Mouse (Mus musculus) intestine, postnatal 0 days (tissue): ENCODE results near the gene Usp48. TPM values are rescaled to one million over a fixed set of nuclear protein-coding genes. Genes with fewer than 3 reads are reported as not detected.

Source experiments
- ATAC-seq: fragments of 200-750 bp; cut with Nextera tagmentation; 2 replicates; pipeline ENCODE4 v1.8.0; 2017; ENCODE audit warnings: mild to moderate bottlenecking, moderate TSS enrichment, moderate library complexity
- H3K27ac ChIP-seq: fragments of 300-500 bp; sonication (generic); 2 replicates; pipeline ENCODE4 v1.5.1; 2014; ENCODE audit warnings: mild to moderate bottlenecking, low read depth, low read length, moderate library complexity
- H3K27me3 ChIP-seq: fragments of 300-500 bp; sonication (generic); replicated peaks from 2 replicates; pipeline ENCODE4 v1.6.1; 2014; ENCODE audit warnings: low read length, mixed read lengths; ENCODE audit not compliant: control insufficient read depth, insufficient read depth
- H3K36me3 ChIP-seq: fragments of 300-500 bp; sonication (generic); 2 replicates; pipeline ENCODE4 v1.6.1; 2014; ENCODE audit warnings: mild to moderate bottlenecking, moderate library complexity; ENCODE audit not compliant: control insufficient read depth, insufficient read depth
- H3K4me1 ChIP-seq: fragments of 300-500 bp; sonication (generic); replicated peaks from 2 replicates; pipeline ENCODE4 v1.6.1; 2014; ENCODE audit warnings: antibody characterized with exemption, low read length, mixed read lengths; ENCODE audit not compliant: control insufficient read depth, insufficient read depth
- H3K4me2 ChIP-seq: fragments of 300-500 bp; sonication (generic); replicated peaks from 2 replicates; pipeline ENCODE4 v1.6.1; 2014; ENCODE audit warnings: low read depth, mild to moderate bottlenecking, moderate library complexity
- H3K4me3 ChIP-seq: fragments of 300-500 bp; sonication (generic); 2 replicates; pipeline ENCODE4 v1.5.1; 2014; ENCODE audit warnings: low read depth, low read length
- H3K9ac ChIP-seq: fragments of 300-500 bp; sonication (generic); 2 replicates; pipeline ENCODE4 v1.6.1; 2014; ENCODE audit warnings: mild to moderate bottlenecking, low read depth, low read length
- H3K9me3 ChIP-seq: fragments of 300-500 bp; sonication (generic); 2 replicates; pipeline ENCODE4 v1.6.1; 2016; ENCODE audit warnings: mixed run types; ENCODE audit not compliant: control insufficient read depth
- CTCF ChIP-seq: sonication (generic); IDR thresholded peaks from 2 replicates; pipeline ENCODE4 v1.5.1; 2016; ENCODE audit warnings: low read depth, mild to moderate bottlenecking, control low read depth, antibody characterized with exemption, moderate library complexity
- WGBS: fragments of 180-500 bp; shearing (Covaris S2); extraction: QIAGEN DNeasy Blood & Tissue Kit; methylation state at CpG from one replicate; pipeline ENCODE4 v1.1.7; 2014; 5-methylcytosine and 5-hydroxymethylcytosine counted together
- polyA plus RNA-seq: library from polyadenylated mRNA; unstranded; fragments of >200 nt; fragmentation: Nextera tagmentation; extraction: Ambion mirVana; gene quantifications from 2 replicates; pipeline ENCODE4 v1.2.1, GENCODE M21; 2015

Usp48 gene
- polyA plus RNA-seq, 1 experiment from 2014 or later: 33.3 TPM

- Histone ChIP-seq H3K27me3 (peaks cover 21% of the 10 kb centered on the region; the same call in 1 of the 2 replicates), H3K4me1 (no peaks in the 10 kb centered on the region), H3K4me2 (no peak overlapping the region), H3K9ac (no peak overlapping the region), H3K27ac (no peak overlapping the region), H3K36me3 (no peaks in the 10 kb centered on the region), H3K9me3 (no peaks in the 10 kb centered on the region), H3K4me3 (no peak overlapping the region)
- WGBS: 76% methylated on average over 4 of the region's 4 CpGs
- ATAC-seq: no peak
- TF ChIP-seq CTCF: no peak
Measured at GRCm38 (mm10) chr4:137663491-137663890, 69.9 kb downstream of the Usp48 start.

DNA sequence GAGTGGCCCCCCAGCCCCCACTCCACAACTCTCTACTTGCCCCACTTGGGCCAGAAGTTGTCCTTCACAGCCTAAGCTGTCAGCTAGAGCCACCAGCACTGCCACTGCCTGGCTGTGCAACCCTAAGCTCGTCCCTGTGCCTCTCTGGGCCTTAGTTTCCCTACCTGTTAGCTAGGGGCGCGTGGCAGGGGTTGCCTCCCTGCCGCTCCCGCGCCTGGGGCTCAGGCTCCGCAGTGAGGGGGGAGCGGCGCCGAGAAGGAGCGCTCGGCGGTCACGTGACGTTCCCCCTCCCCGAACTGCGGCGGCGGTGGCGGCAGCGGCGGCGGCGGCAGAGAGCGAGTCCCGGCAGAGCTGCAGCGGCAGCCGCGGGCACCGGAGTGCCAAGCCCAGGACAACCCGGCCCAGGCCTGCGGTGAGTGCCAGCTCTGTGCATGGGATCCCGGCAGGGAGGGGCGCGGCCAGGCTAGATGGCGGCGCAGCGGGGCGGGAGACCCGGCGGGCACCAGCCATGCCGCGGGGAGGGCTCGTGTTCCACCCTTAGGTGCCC lies 71.0 kb downstream of the Usp48 start, which contains the start of gene Rap1gap:
TSS of gene Rap1gap (plus strand) at position 294 of the 547 bp plus-strand sequence.
- Histone ChIP-seq H3K4me2 (peak within 1 kb of the TSS; percentile 80), H3K9ac (no peak within 1 kb of the TSS), H3K36me3 (no peaks in the 10 kb centered on the region), H3K4me3 (peak within 1 kb of the TSS; percentile 46), H3K4me1 (no peaks in the 10 kb centered on the region), H3K27me3 (peaks cover 21% of the 10 kb centered on the region; the same call in 1 of the 2 replicates), H3K27ac (no peak within 1 kb of the TSS), H3K9me3 (no peaks in the 10 kb centered on the region)
- WGBS: under 1% methylated on average over 34 of the region's 44 CpGs
- TF ChIP-seq CTCF: no peak
- ATAC-seq: no peak

GRCm38 (mm10) chr4:137664980-137665675 lies 71.6 kb downstream of the Usp48 start:
- no peak overlapping the region for H3K9ac ChIP-seq
- WGBS: 17% methylated on average over 15 of the region's 15 CpGs
- no peaks in the 10 kb centered on the region for H3K4me1 ChIP-seq
- no peaks in the 10 kb centered on the region for H3K36me3 ChIP-seq
- H3K27ac ChIP-seq: no peak overlapping the region
- no peaks in the 10 kb centered on the region for H3K9me3 ChIP-seq
- peak overlapping the region; percentile 80 for H3K4me2 ChIP-seq
- H3K4me3 ChIP-seq: peak overlapping the region; percentile 46
- H3K27me3 ChIP-seq: peaks cover 21% of the 10 kb centered on the region; the same call in 1 of the 2 replicates
- TF ChIP-seq CTCF: no peak
- ATAC-seq: no peak

- H3K9ac ChIP-seq: no peak overlapping the region
- no peak for ATAC-seq
- WGBS: 89% methylated on average over 5 of the region's 5 CpGs
- no peak for TF ChIP-seq CTCF
- H3K27ac ChIP-seq: no peak overlapping the region
- H3K27me3 ChIP-seq: peaks cover 21% of the 10 kb centered on the region; the same call in 1 of the 2 replicates
- H3K4me3 ChIP-seq: no peak overlapping the region
- H3K4me2 ChIP-seq: no peak overlapping the region
- H3K9me3 ChIP-seq: no peaks in the 10 kb centered on the region
- H3K4me1 ChIP-seq: no peaks in the 10 kb centered on the region
- H3K36me3 ChIP-seq: no peaks in the 10 kb centered on the region
Measured at GRCm38 (mm10) chr4:137665791-137666190, 72.2 kb downstream of the Usp48 start.

- Histone ChIP-seq H3K9ac (no peak overlapping the region), H3K4me3 (no peak overlapping the region), H3K27me3 (peaks cover 21% of the 10 kb centered on the region; the same call in 1 of the 2 replicates), H3K4me1 (no peaks in the 10 kb centered on the region), H3K36me3 (no peaks in the 10 kb centered on the region), H3K4me2 (no peak overlapping the region), H3K9me3 (no peaks in the 10 kb centered on the region), H3K27ac (no peak overlapping the region)
- 71% methylated on average over 5 of the region's 5 CpGs for WGBS
- no peak for TF ChIP-seq CTCF
- no peak for ATAC-seq
Measured at GRCm38 (mm10) chr4:137666283-137666957, 72.9 kb downstream of the Usp48 start.

GRCm38 (mm10) chr4:137666958-137667345 lies 73.4 kb downstream of the Usp48 start:
- WGBS: 76% methylated on average over 8 of the region's 8 CpGs
- no peaks in the 10 kb centered on the region for H3K36me3 ChIP-seq
- no peaks in the 10 kb centered on the region for H3K9me3 ChIP-seq
- H3K4me1 ChIP-seq: no peaks in the 10 kb centered on the region
- no peak overlapping the region for H3K4me2 ChIP-seq
- H3K9ac ChIP-seq: no peak overlapping the region
- H3K27ac ChIP-seq: no peak overlapping the region
- no peak overlapping the region for H3K4me3 ChIP-seq
- peaks cover 21% of the 10 kb centered on the region; the same call in 1 of the 2 replicates for H3K27me3 ChIP-seq
- no peak for TF ChIP-seq CTCF
- no peak for ATAC-seq
